Mouse (Mus musculus): ENCODE data around the gene Nop16.

- TF ChIP-seq E2F4 (IDR thresholded peaks at IDR 0.05; ENCODE audit: insufficient read depth) = no peak
- no peak for TF ChIP-seq POLR2A (IDR thresholded peaks at IDR 0.05; ENCODE audit: insufficient read length, low read depth)
- TF ChIP-seq MYOG (IDR thresholded peaks at IDR 0.05; ENCODE audit: control insufficient read depth in 1 of 3, insufficient read depth in 1 of 3, insufficient read length in 2 of 3, low read depth in 2 of 3) = no peak
- TF ChIP-seq MYOD1 (IDR thresholded peaks at IDR 0.05; ENCODE audit: control insufficient read depth in 1 of 3, insufficient read length in 2 of 3, low read depth in 2 of 3) = no peak
- no peak for TF ChIP-seq CEBPB (IDR thresholded peaks at IDR 0.05; ENCODE audit: insufficient read depth, poor library complexity, severe bottlenecking)
- TF ChIP-seq TCF12 (IDR thresholded peaks at IDR 0.05; ENCODE audit: insufficient read depth, poor library complexity, severe bottlenecking) = no peak
- TF ChIP-seq MAX (IDR thresholded peaks at IDR 0.05; ENCODE audit: low read depth) = no peak
- TF ChIP-seq POLR2AphosphoS2 (IDR thresholded peaks at IDR 0.05; ENCODE audit: insufficient read length, low read depth) = no peak
- TF ChIP-seq USF1 (IDR thresholded peaks at IDR 0.05; ENCODE audit: low read depth) = no peak
- TF ChIP-seq REST (IDR thresholded peaks at IDR 0.05; ENCODE audit: insufficient read depth, insufficient read length) = no peak
- TF ChIP-seq TCF3 (IDR thresholded peaks at IDR 0.05; ENCODE audit: insufficient read length, low read depth) = no peak
Measured at GRCm38 (mm10) chr13:54556176-54556575, 33.7 kb downstream of the Nop16 start.

All from myocyte (in vitro differentiated cells).